Mouse (Mus musculus) cerebral cortex, adult 2 months (tissue): Measurements from ENCODE around the gene Gm1113.

ENCODE experiments used
- WGBS: fragments of 180-500 bp; shearing (Covaris S2); methylation state at CpG from one replicate; pipeline ENCODE4 v1.1.7; 2018; 5-methylcytosine and 5-hydroxymethylcytosine counted together

Gm1113 gene

GRCm38 (mm10) chr9:35529141-35529540 lies 11.1 kb upstream of the Gm1113 start:
- 85% methylated on average over 3 of the region's 3 CpGs for WGBS

- WGBS, result 6% methylated on average over 7 of the region's 7 CpGs
These were observed 5.9 kb upstream of the Gm1113 start for GRCm38 (mm10) chr9:35523941-35524411.

- WGBS, result 22% methylated on average over 5 of the region's 5 CpGs
These were observed 5.5 kb upstream of the Gm1113 start for GRCm38 (mm10) chr9:35523541-35523940.

- 68% methylated on average over 1 of the region's 1 CpGs for WGBS
These were observed 4.9 kb upstream of the Gm1113 start for GRCm38 (mm10) chr9:35522821-35523515.

GRCm38 (mm10) chr9:35522241-35522640 lies 4.2 kb upstream of the Gm1113 start:
- WGBS, result 79% methylated on average over 2 of the region's 2 CpGs

- WGBS, result 95% methylated on average over 6 of the region's 6 CpGs
These were observed 2.7 kb upstream of the Gm1113 start for GRCm38 (mm10) chr9:35520631-35521348.

- WGBS, result 95% methylated on average over 16 of the region's 16 CpGs
These were observed 1.4 kb downstream of the Gm1113 start for GRCm38 (mm10) chr9:35516711-35517110.

- WGBS, result 87% methylated on average over 5 of the region's 5 CpGs
These were observed 1.9 kb downstream of the Gm1113 start for GRCm38 (mm10) chr9:35516182-35516581.

GRCm38 (mm10) chr9:35513900-35514299 lies 4.2 kb downstream of the Gm1113 start:
- 80% methylated on average over 4 of the region's 4 CpGs for WGBS

GRCm38 (mm10) chr9:35508234-35508633 lies 9.8 kb downstream of the Gm1113 start:
- WGBS, result 36% methylated on average over 8 of the region's 8 CpGs

- WGBS, result 91% methylated on average over 10 of the region's 10 CpGs
These were observed 15.6 kb downstream of the Gm1113 start for GRCm38 (mm10) chr9:35502361-35503000.

- WGBS, result 81% methylated on average over 6 of the region's 6 CpGs
These were observed 18.1 kb downstream of the Gm1113 start for GRCm38 (mm10) chr9:35499946-35500345.

- WGBS, result 80% methylated on average over 3 of the region's 3 CpGs
These were observed 22.6 kb downstream of the Gm1113 start for GRCm38 (mm10) chr9:35495471-35495870.

GRCm38 (mm10) chr9:35494937-35495336 lies 23.1 kb downstream of the Gm1113 start:
- 75% methylated on average over 4 of the region's 4 CpGs for WGBS

- WGBS, result 79% methylated on average over 4 of the region's 4 CpGs
These were observed 24.4 kb downstream of the Gm1113 start for GRCm38 (mm10) chr9:35493733-35494092.

- 75% methylated on average over 7 of the region's 7 CpGs for WGBS
These were observed 24.9 kb downstream of the Gm1113 start for GRCm38 (mm10) chr9:35493033-35493732.

- 83% methylated on average over 11 of the region's 11 CpGs for WGBS
These were observed 26.8 kb downstream of the Gm1113 start for GRCm38 (mm10) chr9:35491109-35491866.

GRCm38 (mm10) chr9:35488496-35488895 lies 29.6 kb downstream of the Gm1113 start:
- 52% methylated on average over 4 of the region's 4 CpGs for WGBS

- 88% methylated on average over 13 of the region's 13 CpGs for WGBS
These were observed 31.5 kb downstream of the Gm1113 start for GRCm38 (mm10) chr9:35486616-35487015.

GRCm38 (mm10) chr9:35483949-35484348 lies 34.1 kb downstream of the Gm1113 start:
- WGBS, result 91% methylated on average over 3 of the region's 3 CpGs
